Mouse (Mus musculus): ENCODE results near the gene Rab11fip2.

Rab11fip2 gene

GRCm38 (mm10) chr19:59943322-59943871, at the start of gene Rab11fip2:
Gene Rab11fip2, minus strand, starts transcription at chr19:59943654.
- DNase-seq (ENCODE audit: inconsistent age in 2 of 2, low spot score in 1 of 2): peak; percentile 91 to 98

GRCm38 (mm10) chr19:59981588-59981987, 38.1 kb upstream of the Rab11fip2 start:
- no peak for DNase-seq (ENCODE audit: inconsistent age in 2 of 2, low spot score in 1 of 2)

- DNase-seq (ENCODE audit: inconsistent age in 2 of 2, low spot score in 1 of 2): no peak
Measured at GRCm38 (mm10) chr19:59954936-59955335, 11.5 kb upstream of the Rab11fip2 start.

- DNase-seq (ENCODE audit: inconsistent age in 2 of 2, low spot score in 1 of 2): no peak
Measured at GRCm38 (mm10) chr19:59949731-59950130, 6.3 kb upstream of the Rab11fip2 start.

- DNase-seq (ENCODE audit: inconsistent age in 2 of 2, low spot score in 1 of 2): no peak
Measured at GRCm38 (mm10) chr19:59942716-59943321, 635 bp downstream of the Rab11fip2 start.

- peak in 1 of 2 experiments; percentile 41 for DNase-seq (ENCODE audit: inconsistent age in 2 of 2, low spot score in 1 of 2)
Measured at GRCm38 (mm10) chr19:59939711-59940110, 3.7 kb downstream of the Rab11fip2 start.

GRCm38 (mm10) chr19:59932085-59932484, 11.4 kb downstream of the Rab11fip2 start:
- DNase-seq (ENCODE audit: inconsistent age in 2 of 2, low spot score in 1 of 2): no peak

- DNase-seq (ENCODE audit: inconsistent age in 2 of 2, low spot score in 1 of 2): no peak
Measured at GRCm38 (mm10) chr19:59928672-59929071, 14.8 kb downstream of the Rab11fip2 start.

GRCm38 (mm10) chr19:59926125-59926524, 17.3 kb downstream of the Rab11fip2 start:
- no peak for DNase-seq (ENCODE audit: inconsistent age in 2 of 2, low spot score in 1 of 2)

GRCm38 (mm10) chr19:59920846-59921245, 22.6 kb downstream of the Rab11fip2 start:
- DNase-seq (ENCODE audit: inconsistent age in 2 of 2, low spot score in 1 of 2): peak; percentile 45 to 73

- DNase-seq (ENCODE audit: inconsistent age in 2 of 2, low spot score in 1 of 2): no peak
Measured at GRCm38 (mm10) chr19:59917901-59918613, 25.4 kb downstream of the Rab11fip2 start.

GRCm38 (mm10) chr19:59911554-59911953, 31.9 kb downstream of the Rab11fip2 start:
- no peak for DNase-seq (ENCODE audit: inconsistent age in 2 of 2, low spot score in 1 of 2)

GRCm38 (mm10) chr19:59905296-59906081, 38.0 kb downstream of the Rab11fip2 start:
- no peak for DNase-seq (ENCODE audit: inconsistent age in 2 of 2, low spot score in 1 of 2)

- no peak for DNase-seq (ENCODE audit: inconsistent age in 2 of 2, low spot score in 1 of 2)
Measured at GRCm38 (mm10) chr19:59899965-59900364, 43.5 kb downstream of the Rab11fip2 start.

- DNase-seq (ENCODE audit: inconsistent age in 2 of 2, low spot score in 1 of 2): no peak
Measured at GRCm38 (mm10) chr19:59898301-59898700, 45.2 kb downstream of the Rab11fip2 start.

- no peak for DNase-seq (ENCODE audit: inconsistent age in 2 of 2, low spot score in 1 of 2)
Measured at GRCm38 (mm10) chr19:59889383-59889782, 54.1 kb downstream of the Rab11fip2 start.

GRCm38 (mm10) chr19:59888846-59889245, 54.6 kb downstream of the Rab11fip2 start:
- DNase-seq (ENCODE audit: inconsistent age in 2 of 2, low spot score in 1 of 2): no peak

- DNase-seq (ENCODE audit: inconsistent age in 2 of 2, low spot score in 1 of 2): no peak
Measured at GRCm38 (mm10) chr19:59887866-59888265, 55.6 kb downstream of the Rab11fip2 start.

- DNase-seq (ENCODE audit: inconsistent age in 2 of 2, low spot score in 1 of 2): no peak
Measured at GRCm38 (mm10) chr19:59885301-59885700, 58.2 kb downstream of the Rab11fip2 start.

- no peak for DNase-seq (ENCODE audit: inconsistent age in 2 of 2, low spot score in 1 of 2)
Measured at GRCm38 (mm10) chr19:59877238-59877637, 66.2 kb downstream of the Rab11fip2 start.

- no peak for DNase-seq (ENCODE audit: inconsistent age in 2 of 2, low spot score in 1 of 2)
Measured at GRCm38 (mm10) chr19:59866666-59867065, 76.8 kb downstream of the Rab11fip2 start.
